In genomic region chr4:131920595-131921351, GRCm38 (mm10) we compare ENCODE assay signal across 9 mouse cellular contexts. TPM values are rescaled to one million over a fixed set of nuclear protein-coding genes. Genes with fewer than 3 reads are reported as not detected.
DNase-seq lines count a peak whose midpoint lies in the region; TF ChIP-seq lines count a peak whose summit lies in the region.
"Had no signal": no experiment of that assay in that cellular context is flagged by ENCODE, and none has a peak within 500 bp of the region (broad histone marks: within the 10 kb centered on the region; RNA-seq: fewer than 3 reads in every experiment).

No protein-coding gene starts in this region.

- TF ChIP-seq CTCF in brain, embryonic 14.5 days (IDR thresholded peaks at IDR 0.05; ENCODE audit: borderline replicate concordance, extremely low read depth, insufficient read depth, insufficient read length) = no peak
- no peak for TF ChIP-seq CTCF in lung, adult 2 months (IDR thresholded peaks at IDR 0.05; ENCODE audit: insufficient read depth, low read length)

- peak overlapping the region; percentile 58 for H3K4me3 ChIP-seq in lung, adult 2 months (replicated peaks; ENCODE audit: extremely low read depth, low read depth, low read length)

- no peak for TF ChIP-seq POLR2A in brain, embryonic 14.5 days (IDR thresholded peaks at IDR 0.05; ENCODE audit: borderline replicate concordance, extremely low read depth, insufficient read depth, insufficient read length, poor library complexity, severe bottlenecking)
- TF ChIP-seq POLR2A in lung, adult 2 months (IDR thresholded peaks at IDR 0.05; ENCODE audit: borderline replicate concordance, extremely low read depth, low read depth, low read length) = peak; percentile 21; the same call in 1 of the 2 replicates

- WGBS in lung, adult 2 months = under 1% methylated on average over 72 of the region's 76 CpGs

- peak; percentile 98 for DNase-seq in heart, adult 11 months
- no peak for DNase-seq in heart, adult 8-10 months (ENCODE audit: low spot score)
- peak; percentile 29 for DNase-seq in brain, embryonic 14.5 days (ENCODE audit: low read depth)
- DNase-seq in gastrocnemius, postnatal 4 days (ENCODE audit: low spot score in 2 of 2) = peak; percentile 62 to 78
- DNase-seq in kidney, adult 11 months = peak; percentile 72
- peak; percentile 50 for DNase-seq in lung, adult 2 months
- DNase-seq in right cerebral cortex, postnatal 25 days = peak; percentile 57
- no peak for DNase-seq in adipocyte (ENCODE audit: low spot score)

- H3K4me1 ChIP-seq in lung, adult 2 months (ENCODE audit: control insufficient read depth, insufficient read depth, low read length) = peaks cover 7% of the 10 kb centered on the region

RNA-seq across cellular contexts. Expression of gene Tmem200b, which starts 0.8 kb away (rescaled TPM):
- 1 to 10 TPM; 4.3 to 6.5 (median 5.1) TPM for total RNA-seq in heart, adult 8-10 months (2022)
- polyA plus RNA-seq in brain, embryonic 14.5 days (2012; rRNA removed) = 1.0 and 1.1 TPM in 2 replicates
- 10 to 100 TPM in 1 of 2 experiments, 1 to 10 TPM in 1; 9.9 to 10.4 TPM for total RNA-seq in gastrocnemius, postnatal 4 days (2021)
- 24.8 and 45.1 TPM in 2 replicates for polyA plus RNA-seq in lung, adult 2 months (2012; rRNA removed)
- total RNA-seq: MEL had no signal

RNA-seq across cellular contexts. Expression of gene Srsf4, which starts 47.4 kb away (rescaled TPM):
- total RNA-seq in heart, adult 8-10 months (2022) = 10 to 100 TPM; 28.6 to 34.4 (median 32.5) TPM
- 93.0 and 117 TPM in 2 replicates for polyA plus RNA-seq in brain, embryonic 14.5 days (2012; rRNA removed)
- total RNA-seq in gastrocnemius, postnatal 4 days (2021) = 10 to 100 TPM; 64.3 to 69.4 TPM
- polyA plus RNA-seq in lung, adult 2 months (2012; rRNA removed) = 38.0 and 49.9 TPM in 2 replicates

Comparison
In these comparisons a context has a peak if more than half of its experiments do, and no peak if none do; other contexts are left out.
1. DNase-seq: peak in heart, adult 11 months (single experiment), brain, embryonic 14.5 days (single experiment), gastrocnemius, postnatal 4 days (2 of 2), kidney, adult 11 months (single experiment), lung, adult 2 months (single experiment) and right cerebral cortex, postnatal 25 days (single experiment); none in heart, adult 8-10 months (single experiment) and adipocyte (single experiment).